Mouse (Mus musculus) left cerebral cortex, adult 2 months (tissue): ENCODE measurements around the gene Foxb2. TPM values are rescaled to one million over a fixed set of nuclear protein-coding genes. Genes with fewer than 3 reads are reported as not detected.
"Not testable (repeated sequence)": the region's sequence is repeated elsewhere in the genome, so short reads cannot be mapped to it uniquely, and the experiment has no call there.

Experiments
- DNase-seq, 2 experiments: peaks; one replicate each; pipeline ENCODE4 v3.0.0; 2021 to 2022; ENCODE audit warnings: low spot score in 2 of 2, mixed read lengths in 1 of 2; ENCODE audit errors: extremely low spot score in 1 of 2
- H3K27ac ChIP-seq: fragments of 200-600 bp; 2 replicates; pipeline ENCODE4 v1.8.1; 2022
- H3K4me3 ChIP-seq: fragments of 200-600 bp; 2 replicates; pipeline ENCODE4 v1.8.1; 2022
- CTCF ChIP-seq: fragments of 200-600 bp; IDR thresholded peaks from 2 replicates; pipeline ENCODE4 v1.8.1; 2022; ENCODE audit warnings: antibody characterized with exemption, mild to moderate bottlenecking, moderate library complexity
- intact Hi-C: fragments of 180-260 bp; cut with DNase I; formaldehyde crosslinking; loops from one replicate; pipeline ENCODE4 v1.15.1; 2025
- total RNA-seq, 2 experiments: library from RNA; stranded (reverse); gene quantifications; 2 replicates each; pipeline ENCODE4 v1.2.3; 2021

The Foxb2 gene
- total RNA-seq, 2 experiments from 2014 or later, result not detected

DNA sequence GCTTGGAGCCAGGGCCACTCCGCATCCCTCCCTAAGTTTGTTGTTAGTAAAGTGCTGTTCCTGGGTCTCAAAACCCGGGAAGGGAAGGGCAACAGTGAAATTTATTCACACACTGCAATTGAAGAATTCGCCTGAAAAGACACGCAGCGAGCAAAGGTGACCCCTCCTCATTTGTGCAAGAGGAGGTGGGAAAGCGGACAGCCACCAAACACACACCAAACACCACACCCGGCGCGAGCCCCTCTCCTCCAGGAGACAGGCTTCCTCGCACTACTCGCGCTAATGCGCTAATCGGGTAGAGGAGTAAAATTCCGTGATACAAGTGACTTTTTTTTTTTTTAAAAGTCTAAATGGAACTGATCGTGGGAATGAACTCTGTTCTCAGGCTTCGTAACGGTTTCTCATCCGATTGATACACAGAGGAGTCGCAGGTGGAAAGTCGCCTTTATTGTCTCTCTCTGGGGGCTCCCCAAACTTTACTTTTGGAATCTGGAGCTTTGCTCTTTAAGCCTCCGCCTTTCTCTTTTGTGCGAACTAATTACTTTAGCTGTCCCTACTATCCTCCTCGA lies 2.3 kb downstream of the Foxb2 start:
- no peak overlapping the region for H3K4me3 ChIP-seq
- DNase-seq, result no peak
- no peak for TF ChIP-seq CTCF
- H3K27ac ChIP-seq, result no peak overlapping the region
- intact Hi-C loops, result no loop called here

DNA sequence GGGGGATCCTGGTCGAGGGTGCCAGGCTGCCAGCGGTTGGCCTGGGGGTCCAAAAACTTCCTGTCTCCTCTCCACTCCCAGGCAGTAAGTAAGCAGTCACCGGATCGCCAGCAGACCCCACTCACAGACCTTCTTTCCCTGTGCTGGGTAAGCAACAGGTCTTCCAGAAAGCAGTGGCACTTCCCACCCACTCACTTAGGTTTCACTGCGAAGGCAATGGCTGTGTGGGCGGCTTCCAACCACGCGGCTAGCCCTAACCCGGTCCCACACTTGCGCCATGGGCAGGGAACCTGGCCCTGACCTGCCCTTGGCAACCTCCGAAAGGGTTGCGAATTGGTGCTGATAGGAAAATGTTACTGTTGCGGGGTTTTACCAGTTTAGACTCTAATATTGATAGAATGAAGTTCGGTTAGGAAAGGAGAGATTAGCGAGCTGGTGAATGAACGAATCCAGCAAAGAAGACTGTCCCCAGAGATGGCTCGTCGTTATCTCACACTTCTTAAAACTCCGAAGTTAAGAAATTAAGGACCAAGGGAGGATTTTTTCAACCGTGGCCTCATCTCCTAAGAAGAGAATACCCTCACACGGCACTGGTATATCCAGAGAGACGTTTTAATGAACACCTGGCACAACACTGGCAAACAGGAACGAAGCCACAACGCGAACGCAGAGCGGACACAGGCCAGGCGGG lies 3.0 kb downstream of the Foxb2 start:
- Histone ChIP-seq H3K4me3 (no peak overlapping the region), H3K27ac (no peak overlapping the region)
- intact Hi-C loops, result no loop called here
- no peak for DNase-seq
- no peak for TF ChIP-seq CTCF

DNA sequence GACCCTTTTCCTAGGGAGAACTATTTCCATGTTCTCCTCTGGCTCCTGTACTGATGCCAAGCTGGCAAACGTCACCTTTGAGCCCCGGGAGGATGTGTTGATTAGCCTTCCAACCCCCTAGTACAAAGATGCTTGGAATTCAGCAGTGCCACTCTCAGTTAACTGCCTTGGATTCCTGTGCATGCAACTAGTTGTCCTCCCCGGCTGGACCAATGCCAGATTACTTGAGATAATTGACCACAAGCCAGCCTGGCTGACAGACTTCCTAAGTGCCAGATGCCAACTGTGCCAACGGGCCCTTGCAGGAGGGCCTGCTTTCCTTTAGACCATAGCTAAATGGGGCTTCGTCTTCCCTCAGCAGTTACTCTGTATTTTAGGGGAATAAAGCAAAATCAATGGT lies 5.1 kb downstream of the Foxb2 start:
- intact Hi-C loops, result no loop called here
- no peak overlapping the region for H3K27ac ChIP-seq
- H3K4me3 ChIP-seq, result no peak overlapping the region
- no peak for TF ChIP-seq CTCF
- no peak for DNase-seq

DNA sequence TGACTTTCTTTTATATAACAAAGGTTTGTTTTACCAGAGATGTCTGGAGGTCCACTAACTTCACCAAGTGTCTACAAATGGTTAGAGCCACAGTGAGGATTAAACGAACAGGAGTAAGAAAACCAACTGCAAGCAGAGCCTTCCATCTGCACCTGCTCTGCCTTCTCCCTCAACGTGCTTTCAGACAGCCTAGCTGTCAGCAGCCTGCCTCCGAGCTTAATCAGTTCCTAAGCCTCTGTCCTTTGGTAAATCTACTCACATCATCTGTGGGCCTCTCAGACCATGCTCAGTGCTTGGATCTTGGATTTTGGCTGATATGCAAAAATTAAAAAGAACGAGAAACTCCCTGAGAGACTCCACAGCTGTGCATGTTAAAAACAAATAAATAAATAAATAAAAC lies 15.0 kb downstream of the Foxb2 start:
- intact Hi-C loops, result no loop called here
- no peak for TF ChIP-seq CTCF
- DNase-seq, result no peak
- H3K27ac ChIP-seq, result no peak overlapping the region
- H3K4me3 ChIP-seq, result no peak overlapping the region

DNA sequence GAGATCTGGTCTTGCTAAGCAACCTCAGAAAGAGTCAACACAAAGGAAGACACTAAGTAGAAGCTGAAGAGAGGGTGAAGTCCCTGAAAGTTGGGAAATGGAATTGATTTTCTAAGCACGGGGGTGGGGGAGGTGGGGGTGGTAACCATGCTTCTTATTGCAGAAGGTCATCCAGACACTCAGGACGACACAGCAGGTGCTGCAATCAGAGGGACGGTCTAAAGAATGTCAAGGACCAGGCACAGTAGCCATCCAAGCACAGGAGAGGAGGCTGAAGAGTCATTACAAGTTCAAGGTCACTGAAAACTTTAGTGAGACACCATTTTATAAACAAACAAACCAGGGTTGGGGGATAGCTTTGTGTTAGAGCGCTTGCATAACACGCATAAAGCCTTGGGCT lies 16.9 kb downstream of the Foxb2 start:
- H3K27ac ChIP-seq, result no peak overlapping the region
- no peak for TF ChIP-seq CTCF
- no peak overlapping the region for H3K4me3 ChIP-seq
- no peak for DNase-seq
- intact Hi-C loops, result no loop called here

DNA sequence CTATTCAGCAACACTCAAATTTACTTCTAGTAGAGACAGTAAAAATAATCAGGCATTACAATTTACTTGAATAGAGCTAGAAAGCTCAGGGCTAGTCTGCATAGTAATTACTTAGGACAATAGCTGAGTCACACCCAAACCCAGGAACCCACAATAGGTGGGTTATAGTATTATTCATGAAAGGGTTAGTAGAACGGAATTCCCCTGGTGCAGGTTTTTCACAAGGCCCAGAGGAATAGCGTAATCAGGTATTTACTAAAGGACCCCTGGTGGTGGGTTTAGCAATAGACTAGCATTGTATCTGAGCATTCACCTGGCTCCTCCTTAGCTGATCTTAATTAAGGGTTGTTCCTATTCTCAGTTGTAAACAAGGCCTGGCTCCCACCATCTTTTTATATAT lies 29.5 kb downstream of the Foxb2 start:
- intact Hi-C loops, DNase-seq, H3K27ac ChIP-seq, H3K4me3 ChIP-seq: not testable (repeated sequence)

DNA sequence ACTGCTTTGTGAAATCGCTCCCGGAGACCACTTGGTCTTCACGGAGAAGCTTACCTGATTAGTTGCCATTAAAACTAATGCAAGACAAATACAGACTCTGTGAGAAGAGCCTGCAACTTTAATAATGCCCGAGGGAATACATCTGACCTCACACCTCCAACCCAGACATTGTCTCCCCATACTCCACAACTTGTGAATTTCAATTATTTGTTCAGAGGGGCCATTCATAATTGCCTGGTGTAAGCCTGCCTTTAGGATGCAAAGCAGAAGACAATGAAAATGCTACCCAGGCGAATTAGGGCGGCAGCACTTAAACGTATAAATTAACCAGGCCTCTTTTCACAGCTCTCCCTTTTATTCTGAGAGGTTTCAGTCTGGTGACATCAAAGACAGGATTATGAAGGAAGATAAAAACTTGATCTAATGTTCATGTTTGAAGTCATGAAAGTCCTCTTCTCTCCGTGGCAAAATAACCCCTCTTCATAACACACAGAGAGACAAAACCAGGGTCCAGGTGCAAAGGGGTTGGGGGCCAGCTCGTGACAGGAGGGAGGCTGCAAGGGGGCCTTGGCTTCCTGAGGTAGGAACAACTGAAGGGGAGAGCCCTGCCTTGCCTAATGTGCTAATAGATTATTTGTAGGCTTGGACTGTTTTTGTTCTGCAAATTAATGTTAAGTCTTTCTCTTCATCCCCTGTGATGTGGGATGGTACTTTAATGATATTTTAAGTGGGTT lies 31.9 kb downstream of the Foxb2 start:
- intact Hi-C loops, result no loop called here
- H3K4me3 ChIP-seq, result no peak overlapping the region
- no peak for TF ChIP-seq CTCF
- H3K27ac ChIP-seq, result no peak overlapping the region
- no peak for DNase-seq

DNA sequence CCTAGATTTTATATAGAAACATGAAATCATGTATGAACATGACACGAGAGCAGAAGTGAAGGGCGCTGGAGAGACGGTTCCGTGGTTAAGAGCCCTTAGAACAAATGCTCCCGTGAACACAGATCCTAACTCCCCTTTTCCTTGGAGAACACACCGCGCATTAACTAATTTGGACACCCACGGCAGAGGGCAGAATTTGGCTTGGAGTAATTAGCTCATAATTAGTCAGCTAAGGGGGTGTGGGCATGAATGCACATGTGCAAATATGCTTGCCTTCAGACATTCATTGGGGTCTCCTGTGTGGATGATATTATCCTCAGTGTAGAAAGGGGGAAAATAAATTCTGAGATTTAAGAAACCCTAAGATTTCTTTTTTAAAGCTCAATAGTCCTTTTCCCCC lies 32.6 kb downstream of the Foxb2 start:
- no peak for DNase-seq
- no peak for TF ChIP-seq CTCF
- intact Hi-C loops, result no loop called here
- Histone ChIP-seq H3K27ac (no peak overlapping the region), H3K4me3 (no peak overlapping the region)

DNA sequence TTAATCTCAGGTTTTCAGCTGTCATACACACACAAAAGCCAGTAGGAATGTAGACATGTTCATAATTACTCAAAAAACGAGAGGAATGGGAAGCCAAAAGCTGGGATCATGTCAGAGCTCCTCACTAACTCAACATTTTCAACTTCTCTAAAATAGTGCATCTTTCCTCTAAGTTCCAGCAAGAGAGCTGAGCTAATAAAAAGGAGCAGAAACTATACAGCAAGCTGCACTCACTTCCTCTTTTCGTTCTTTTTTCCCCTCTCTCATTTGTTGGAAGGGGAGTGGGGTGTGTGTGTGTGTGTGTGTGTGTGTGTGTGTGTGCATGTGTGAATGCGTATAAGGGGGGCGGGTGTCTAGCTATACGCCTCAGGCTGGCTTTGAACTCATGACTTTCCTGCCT lies 45.9 kb downstream of the Foxb2 start:
- no peak for TF ChIP-seq CTCF
- no peak for DNase-seq
- H3K4me3 ChIP-seq, result no peak overlapping the region
- intact Hi-C loops, result no loop called here
- no peak overlapping the region for H3K27ac ChIP-seq

DNA sequence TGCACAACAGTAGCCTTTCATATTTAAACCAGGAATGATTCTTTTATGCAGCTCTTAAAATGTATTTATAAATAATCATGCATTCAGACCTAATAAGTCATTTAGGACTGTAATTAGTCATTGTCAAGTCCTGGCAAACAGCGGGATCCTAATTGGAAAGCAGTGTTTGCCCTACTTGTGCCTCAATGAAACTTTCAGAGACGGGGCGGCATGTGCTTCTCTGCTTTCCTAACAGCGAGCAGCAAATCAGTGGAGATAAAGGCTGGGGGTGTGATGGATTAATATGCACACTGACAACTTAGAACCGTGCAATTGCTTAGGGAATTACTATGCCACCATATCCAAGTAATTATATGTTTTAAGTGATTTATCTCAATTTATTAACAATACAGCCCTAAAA lies 48.4 kb downstream of the Foxb2 start:
- no peak for DNase-seq
- TF ChIP-seq CTCF, result no peak
- Histone ChIP-seq H3K4me3 (no peak overlapping the region), H3K27ac (no peak overlapping the region)
- intact Hi-C loops, result no loop called here

Other genes with a start within 250 kb of the Foxb2 start
- 10 to 100 TPM; 83.8 to 86.7 TPM for gene Vps13a, start 92.9 kb downstream of the Foxb2 start, total RNA-seq
- 10 to 100 TPM; 81.4 to 82.2 TPM for gene Prune2, start 82.3 kb upstream of the Foxb2 start, total RNA-seq